Mouse (Mus musculus): ENCODE measurements around the gene Mag.
"Not testable (repeated sequence)": the region's sequence is repeated elsewhere in the genome, so short reads cannot be mapped to it uniquely, and the experiment has no call there.

Mag gene

GRCm38 (mm10) chr7:30914732-30915131 is at the start of gene Mag:
Gene Mag (minus strand): TSS chr7:30914873.
- no peak for DNase-seq (ENCODE audit: low read depth, low spot score)

- DNase-seq (ENCODE audit: low read depth, low spot score) = no peak
Observed at GRCm38 (mm10) chr7:30964366-30964765, 49.7 kb upstream of the Mag start.

- DNase-seq (ENCODE audit: low read depth, low spot score) = no peak
Observed at GRCm38 (mm10) chr7:30962862-30963261, 48.2 kb upstream of the Mag start.

GRCm38 (mm10) chr7:30959786-30960349 is 45.2 kb upstream of the Mag start:
- DNase-seq (ENCODE audit: low read depth, low spot score) = no peak

GRCm38 (mm10) chr7:30958866-30959487 is 44.3 kb upstream of the Mag start:
- DNase-seq (ENCODE audit: low read depth, low spot score) = no peak

- no peak for DNase-seq (ENCODE audit: low read depth, low spot score)
Observed at GRCm38 (mm10) chr7:30958109-30958865, 43.6 kb upstream of the Mag start.

- peak; percentile 85 for DNase-seq (ENCODE audit: low read depth, low spot score)
Observed at GRCm38 (mm10) chr7:30957367-30957783, 42.7 kb upstream of the Mag start.

GRCm38 (mm10) chr7:30956756-30957366 is 42.2 kb upstream of the Mag start, which contains the start of gene Usf2:
Gene Usf2 (minus strand): TSS chr7:30956803.
- peak; percentile 34 for DNase-seq (ENCODE audit: low read depth, low spot score)

GRCm38 (mm10) chr7:30956357-30956751 is 41.7 kb upstream of the Mag start:
- DNase-seq (ENCODE audit: low read depth, low spot score) = no peak

- DNase-seq (ENCODE audit: low read depth, low spot score) = peak; percentile 80
Observed at GRCm38 (mm10) chr7:30955584-30956356, 41.1 kb upstream of the Mag start.

- DNase-seq (ENCODE audit: low read depth, low spot score) = no peak
Observed at GRCm38 (mm10) chr7:30954971-30955520, 40.4 kb upstream of the Mag start.

GRCm38 (mm10) chr7:30954036-30954435 is 39.4 kb upstream of the Mag start:
- DNase-seq (ENCODE audit: low read depth, low spot score) = no peak

GRCm38 (mm10) chr7:30953459-30953858 is 38.8 kb upstream of the Mag start:
- DNase-seq (ENCODE audit: low read depth, low spot score) = no peak

- DNase-seq (ENCODE audit: low read depth, low spot score) = no peak
Observed at GRCm38 (mm10) chr7:30952441-30953265, 38.0 kb upstream of the Mag start.

- DNase-seq (ENCODE audit: low read depth, low spot score) = not testable (repeated sequence)
Observed at GRCm38 (mm10) chr7:30949902-30950301, 35.2 kb upstream of the Mag start.

GRCm38 (mm10) chr7:30945876-30946275 is 31.2 kb upstream of the Mag start:
- no peak for DNase-seq (ENCODE audit: low read depth, low spot score)

- DNase-seq (ENCODE audit: low read depth, low spot score) = not testable (repeated sequence)
Observed at GRCm38 (mm10) chr7:30945466-30945865, 30.8 kb upstream of the Mag start.

GRCm38 (mm10) chr7:30944706-30945105 is 30.0 kb upstream of the Mag start:
- DNase-seq (ENCODE audit: low read depth, low spot score) = not testable (repeated sequence)

GRCm38 (mm10) chr7:30943909-30944635 is 29.4 kb upstream of the Mag start, which contains the start of gene Hamp:
Gene Hamp (minus strand): TSS chr7:30944032.
- DNase-seq (ENCODE audit: low read depth, low spot score) = no peak

GRCm38 (mm10) chr7:30942365-30942764 is 27.7 kb upstream of the Mag start:
- not testable (repeated sequence) for DNase-seq (ENCODE audit: low read depth, low spot score)

All from c-Kit-negative CD71-positive TER-119-positive erythroid progenitor cells, embryonic 14.5 days (primary cell).